Mouse (Mus musculus): Measurements from ENCODE around the gene Cd93.
A peak's percentile ranks its signal among the peaks of the same experiment; 100 is the strongest.

Cd93 gene

DNA sequence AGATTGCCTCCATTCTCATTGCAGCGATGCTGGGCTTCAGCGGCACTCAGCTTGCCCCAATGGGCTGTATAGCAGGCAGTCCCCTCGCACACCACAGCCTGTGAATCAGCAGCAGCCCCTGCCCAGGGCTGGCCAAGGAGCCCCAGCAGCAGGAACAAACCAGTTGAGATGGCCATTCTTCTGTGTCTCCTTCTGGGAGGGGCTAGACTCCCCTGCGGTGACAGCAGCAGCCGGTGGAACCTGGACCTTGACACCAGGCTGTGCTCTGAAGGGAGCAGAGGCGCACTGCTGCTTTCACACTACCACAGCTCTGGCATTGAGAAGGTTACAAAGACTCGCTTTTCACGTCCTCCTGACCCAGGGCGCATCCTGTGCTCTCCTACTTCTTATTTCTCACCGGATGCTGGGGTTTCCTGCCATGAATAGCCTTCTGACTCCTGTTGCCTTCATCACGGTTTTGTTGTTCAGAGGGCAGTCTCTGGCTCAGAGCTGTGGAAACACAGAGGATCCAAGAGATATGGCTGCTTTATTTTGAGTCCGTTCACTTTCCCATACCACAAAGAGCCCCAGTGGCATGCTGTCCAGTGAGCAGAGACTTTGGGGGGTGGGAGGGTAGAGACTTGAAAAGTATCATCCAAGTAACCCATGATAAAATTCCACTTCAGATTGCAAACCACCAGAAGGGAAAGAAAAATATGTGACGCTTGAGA, at the start of gene Cd93:
Cd93 (minus strand) TSS at position 315 of the 710 bp plus-strand sequence.
- peak; percentile 99 for DNase-seq

- peak; percentile 97 for DNase-seq
Observed at GRCm38 (mm10) chr2:148492108-148492507, 48.7 kb upstream of the Cd93 start.

GRCm38 (mm10) chr2:148490150-148490549, 46.8 kb upstream of the Cd93 start:
- DNase-seq, result peak; percentile 92

- peak; percentile 93 for DNase-seq
Observed at GRCm38 (mm10) chr2:148488885-148489284, 45.5 kb upstream of the Cd93 start.

DNA sequence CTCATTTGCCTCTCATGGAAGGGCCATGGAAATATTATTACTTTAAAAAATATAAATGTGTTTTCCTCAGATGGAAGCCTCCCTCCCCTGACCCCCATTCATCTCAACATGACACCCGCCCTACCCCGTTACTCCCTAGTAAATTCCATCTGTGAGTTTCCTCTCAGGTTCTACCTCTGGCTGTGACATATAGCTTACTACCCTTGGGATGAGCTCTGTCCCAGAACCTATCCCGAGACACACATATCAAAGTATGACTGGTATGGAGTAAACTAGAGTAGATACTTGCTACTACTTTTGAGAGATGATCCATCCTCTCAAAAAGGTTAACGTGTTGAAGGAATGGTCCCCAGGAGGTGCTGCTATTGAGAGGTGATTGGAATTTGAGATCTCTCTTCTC, 42.2 kb upstream of the Cd93 start:
- DNase-seq, result peak; percentile 58

DNA sequence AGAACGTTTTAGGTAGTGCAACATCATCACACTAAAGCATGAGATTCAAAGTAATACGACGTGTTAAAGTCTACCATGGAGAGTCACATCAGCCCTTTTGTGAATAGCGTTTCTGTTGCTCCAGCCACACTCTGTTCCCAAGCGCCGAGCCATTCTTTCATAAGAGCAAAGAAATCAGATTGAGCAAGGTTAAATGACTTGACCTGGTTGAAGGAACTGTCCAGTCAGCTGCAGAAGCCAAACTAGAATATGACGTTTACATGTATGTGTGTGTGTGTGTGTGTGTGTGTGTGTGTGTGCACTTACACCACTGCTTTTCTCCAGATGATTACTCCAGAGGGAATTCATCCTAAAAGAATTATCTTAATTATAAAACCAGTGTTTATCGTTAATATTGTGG, 37.0 kb upstream of the Cd93 start:
- DNase-seq, result no peak

DNA sequence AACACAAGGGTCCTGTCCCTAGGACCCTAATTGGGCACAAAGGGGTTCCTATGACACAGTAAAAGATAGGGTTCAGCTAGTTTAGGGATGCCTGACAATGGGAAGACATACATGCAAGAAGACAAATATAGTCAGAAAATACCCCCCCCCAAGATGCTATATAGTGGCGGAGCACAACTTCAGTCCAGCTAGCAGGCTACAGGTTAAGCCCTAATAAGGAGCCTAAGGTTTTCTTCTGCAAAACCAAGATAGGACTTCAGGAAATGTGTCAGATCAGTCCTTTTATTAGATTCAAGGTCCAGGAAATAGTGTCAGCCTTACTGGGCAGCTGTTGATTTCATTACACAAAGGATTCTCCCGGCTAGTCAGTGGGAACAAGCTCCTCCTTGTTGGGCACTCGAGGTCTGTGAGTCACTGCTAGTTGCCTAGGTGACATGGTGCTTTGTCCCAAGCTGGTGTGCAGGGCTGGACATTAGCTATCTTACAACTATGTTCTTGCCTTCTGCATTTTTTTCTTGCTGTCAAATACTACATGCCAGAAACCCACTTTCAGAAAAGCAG, 34.9 kb upstream of the Cd93 start:
- DNase-seq, result peak; percentile 99

DNA sequence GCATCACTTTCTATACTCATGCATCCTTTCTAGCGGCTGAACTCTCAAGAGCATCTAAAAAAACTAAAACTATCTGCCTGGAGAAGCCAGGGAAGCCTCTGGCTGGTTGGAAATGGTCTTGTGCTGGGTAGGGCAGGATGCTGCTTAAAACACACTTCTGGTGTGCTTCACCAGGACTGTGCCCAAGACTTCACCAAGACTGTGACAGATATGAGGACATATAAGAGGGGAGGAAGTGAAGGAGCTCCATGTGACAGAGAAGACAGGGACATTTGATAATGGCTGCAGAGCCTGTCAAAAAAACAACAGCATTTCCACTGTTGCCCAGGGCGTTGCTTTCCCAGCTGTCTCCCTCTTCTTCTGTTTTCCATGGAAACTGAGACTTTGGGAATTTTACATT, 34.0 kb upstream of the Cd93 start:
- DNase-seq, result peak; percentile 42

- peak; percentile 59 for DNase-seq
Observed at GRCm38 (mm10) chr2:148476576-148476975, 33.2 kb upstream of the Cd93 start.

- DNase-seq, result peak; percentile 78
Observed at GRCm38 (mm10) chr2:148475879-148476495, 32.6 kb upstream of the Cd93 start.

- DNase-seq, result peak; percentile 90
Observed at GRCm38 (mm10) chr2:148469341-148470238, 26.2 kb upstream of the Cd93 start.

- peak; percentile 91 for DNase-seq
Observed at GRCm38 (mm10) chr2:148467921-148468440, 24.6 kb upstream of the Cd93 start.

- peak; percentile 82 for DNase-seq
Observed at GRCm38 (mm10) chr2:148455341-148455740, 12.0 kb upstream of the Cd93 start.

- peak; percentile 2 for DNase-seq
Observed at GRCm38 (mm10) chr2:148454014-148454542, 10.7 kb upstream of the Cd93 start.

- peak; percentile 95 for DNase-seq
Observed at GRCm38 (mm10) chr2:148453061-148453460, 9.7 kb upstream of the Cd93 start.

DNA sequence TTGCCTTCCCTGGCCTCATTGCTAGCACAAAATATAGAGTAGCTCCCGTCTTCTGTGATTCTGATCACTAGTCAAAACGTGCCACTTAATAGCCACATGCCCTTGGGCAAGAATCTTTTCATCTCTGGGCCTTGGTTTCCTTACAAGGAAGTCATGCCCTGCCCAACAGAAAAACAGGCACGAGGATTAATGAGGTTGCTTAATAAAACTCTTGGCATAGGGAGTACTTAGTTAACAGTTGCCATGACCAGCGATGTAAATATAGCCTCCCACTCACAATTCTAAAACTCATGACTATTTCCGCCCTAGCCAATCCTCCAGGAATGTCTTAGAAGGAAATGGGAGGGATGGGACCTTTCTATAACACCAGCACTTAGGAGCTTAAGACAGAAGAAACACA, 8.1 kb upstream of the Cd93 start:
- peak; percentile 89 for DNase-seq

GRCm38 (mm10) chr2:148450616-148451015, 7.3 kb upstream of the Cd93 start:
- DNase-seq, result no peak

DNA sequence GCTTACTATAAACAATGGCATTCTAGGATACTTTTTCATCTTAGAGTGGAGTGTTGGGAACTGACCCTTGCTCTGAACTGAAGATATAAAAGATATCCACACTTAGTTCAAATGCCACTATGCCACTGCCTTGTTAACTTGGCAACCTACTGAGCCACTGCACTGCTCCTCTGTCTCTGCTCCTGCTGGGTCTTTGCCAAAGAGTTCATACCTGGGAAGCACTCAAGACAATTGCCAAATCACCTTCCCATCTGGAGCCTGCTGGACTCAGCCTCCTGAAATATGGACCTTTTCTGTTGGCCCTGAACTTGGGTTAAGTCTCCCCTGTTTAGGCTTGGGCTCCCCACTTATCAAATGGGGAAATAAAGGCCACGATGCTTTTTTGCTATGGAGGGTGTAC, 6.3 kb upstream of the Cd93 start:
- DNase-seq, result peak; percentile 92

DNA sequence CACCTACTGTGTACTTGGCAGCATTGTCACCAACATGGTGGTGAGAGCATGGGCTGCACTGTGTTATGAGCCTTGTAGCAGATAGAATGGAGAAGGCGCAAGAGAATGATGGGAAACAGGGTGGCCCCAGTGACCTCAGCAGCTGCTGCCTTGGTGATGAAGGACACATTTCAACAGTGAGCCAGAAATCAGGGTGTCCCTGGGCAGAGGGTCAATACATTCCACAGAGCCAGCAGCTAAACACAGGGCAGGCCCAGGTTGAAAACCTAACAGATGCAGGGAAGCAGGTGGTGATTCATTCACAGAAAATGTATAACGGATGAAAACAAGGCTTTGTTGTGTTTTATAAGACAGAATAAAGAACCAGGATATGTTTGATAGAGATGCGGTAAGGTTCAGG, 3.1 kb upstream of the Cd93 start:
- DNase-seq, result no peak

GRCm38 (mm10) chr2:148445616-148446015, 2.3 kb upstream of the Cd93 start:
- DNase-seq, result no peak

DNA sequence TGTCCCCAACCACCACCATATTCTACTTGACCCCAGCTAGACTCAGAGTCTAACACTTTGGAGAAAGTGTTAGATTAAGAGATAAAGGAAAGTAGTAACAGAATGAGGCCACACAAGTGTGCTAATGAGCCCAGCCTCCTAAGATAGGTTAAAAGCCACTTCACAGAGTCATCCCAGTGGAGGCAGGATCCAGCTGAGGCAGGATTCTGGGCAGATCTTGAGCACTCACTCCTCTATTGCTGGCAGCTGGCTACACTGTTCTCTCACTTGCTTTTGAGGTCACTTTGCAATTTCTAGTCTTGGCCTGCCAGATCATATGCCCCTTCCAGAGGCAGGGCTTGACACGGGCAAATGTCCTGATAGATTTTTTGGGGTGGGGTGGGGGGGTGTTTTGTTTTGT, 1.1 kb upstream of the Cd93 start:
- peak; percentile 85 for DNase-seq

GRCm38 (mm10) chr2:148442710-148443109, 653 bp downstream of the Cd93 start:
- DNase-seq, result peak; percentile 90

DNA sequence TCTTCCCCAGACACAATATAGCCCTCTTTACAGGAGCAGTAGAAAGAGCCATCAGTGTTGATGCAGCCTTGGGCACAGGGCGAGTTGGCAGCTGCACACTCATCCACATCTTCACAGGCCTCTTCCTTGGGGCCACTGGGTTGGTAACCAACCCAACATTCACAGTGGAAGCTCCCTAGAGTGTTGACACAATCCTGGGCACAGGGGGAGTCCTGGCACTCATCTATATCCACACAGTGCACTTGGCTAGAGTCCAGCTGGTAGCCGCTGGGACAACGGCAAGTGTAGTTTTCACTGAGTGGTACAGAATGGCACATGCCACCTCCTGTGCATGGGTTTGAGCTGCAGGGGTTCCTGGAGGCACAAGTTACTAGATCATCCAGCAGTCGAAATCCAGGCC, 1.2 kb downstream of the Cd93 start:
- peak; percentile 92 for DNase-seq
